9 mouse cellular contexts compared by ENCODE assay signal in genomic region chr5:67608674-67609519, GRCm38 (mm10). TPM values are rescaled to one million over a fixed set of nuclear protein-coding genes. Genes with fewer than 3 reads are reported as not detected.
A peak's percentile ranks its signal among the peaks of the same experiment; 100 is the strongest.
DNase-seq lines count a peak whose midpoint lies in the region; ATAC-seq and TF ChIP-seq lines count a peak whose summit lies in the region.
"Had no signal": no experiment of that assay in that cellular context is flagged by ENCODE, and none has a peak within 500 bp of the region (broad histone marks: within the 10 kb centered on the region; RNA-seq: fewer than 3 reads in every experiment).

No protein-coding gene starts in this region.

- H3K9me3 ChIP-seq in heart, postnatal 0 days (replicated peaks; ENCODE audit: control insufficient read depth, low read length), result no peaks in the 10 kb centered on the region
- H3K9me3 ChIP-seq in hindbrain, embryonic 15.5 days, result no peaks in the 10 kb centered on the region
- H3K9me3 ChIP-seq in midbrain, embryonic 14.5 days (ENCODE audit: control insufficient read depth, low read length), result no peaks in the 10 kb centered on the region

- peaks cover 14% of the 10 kb centered on the region; the same call in 1 of the 2 replicates for H3K4me1 ChIP-seq in heart, postnatal 0 days (ENCODE audit: control insufficient read depth, insufficient read depth)
- H3K4me1 ChIP-seq in hindbrain, embryonic 15.5 days (replicated peaks), result peaks cover 18% of the 10 kb centered on the region
- H3K4me1 ChIP-seq in midbrain, embryonic 14.5 days (ENCODE audit: control insufficient read depth, insufficient read depth, low read length), result peaks cover 17% of the 10 kb centered on the region

- ATAC-seq in heart, postnatal 0 days (ENCODE audit: insufficient read depth, low read depth), result no peak
- no peak for ATAC-seq in hindbrain, embryonic 15.5 days (ENCODE audit: low FRiP score, low read depth)
- no peak for ATAC-seq in midbrain, embryonic 14.5 days (ENCODE audit: low FRiP score, low TSS enrichment)

- H3K9ac ChIP-seq in heart, postnatal 0 days (replicated peaks; ENCODE audit: low read depth, low read length), result 0 out of 2 replicates have a peak overlapping the region, but pooled peaks have one; percentile 33
- H3K9ac ChIP-seq in hindbrain, embryonic 15.5 days, result 0 out of 2 replicates have a peak overlapping the region, but pooled peaks have one; percentile 5
- peak overlapping the region; percentile 48; the same call in 1 of the 2 replicates for H3K9ac ChIP-seq in midbrain, embryonic 14.5 days (replicated peaks; ENCODE audit: low read length)

- H3K27me3 ChIP-seq in heart, postnatal 0 days (ENCODE audit: control insufficient read depth, insufficient read depth, low read length), result peaks cover 67% of the 10 kb centered on the region
- peaks cover 58% of the 10 kb centered on the region for H3K27me3 ChIP-seq in hindbrain, embryonic 15.5 days
- peaks cover 82% of the 10 kb centered on the region for H3K27me3 ChIP-seq in midbrain, embryonic 14.5 days (ENCODE audit: control insufficient read depth, insufficient read depth, low read length)

- H3K36me3 ChIP-seq in heart, postnatal 0 days (replicated peaks; ENCODE audit: control insufficient read depth, insufficient read depth, low read length), result no peaks in the 10 kb centered on the region
- no peaks in the 10 kb centered on the region for H3K36me3 ChIP-seq in hindbrain, embryonic 15.5 days
- H3K36me3 ChIP-seq in midbrain, embryonic 14.5 days (ENCODE audit: control insufficient read depth, insufficient read depth, low read length), result no peaks in the 10 kb centered on the region

- TF ChIP-seq EP300 in heart, postnatal 0 days (IDR thresholded peaks at IDR 0.05; ENCODE audit: low read depth), result no peak

- intact Hi-C loops in heart, postnatal 14 days (cut with DNase I), result loop anchor here (5.0 kb wide), 1 partner anchor 118 kb away; no protein-coding TSS in a partner anchor

- no peak for DNase-seq in heart, postnatal 0 days (ENCODE audit: low spot score)
- DNase-seq in heart, postnatal 14 days, result no peak
- peak; percentile 52 for DNase-seq in embryo, embryonic 10.5 days (ENCODE audit: low spot score)
- no peak for DNase-seq in midbrain, embryonic 14.5 days
- DNase-seq in frontal cortex, adult 2 months (ENCODE audit: extremely low spot score in 1 of 2, low spot score in 1 of 2), result no peak
- DNase-seq in frontal cortex, postnatal 36 days (ENCODE audit: low spot score in 2 of 2), result no peak
- no peak for DNase-seq in gastrocnemius, postnatal 4 days (ENCODE audit: low spot score in 2 of 2)
- DNase-seq: right cerebral cortex, postnatal 25 days had no signal

- WGBS in heart, postnatal 0 days, result 18% methylated on average over 31 of the region's 31 CpGs
- WGBS in hindbrain, embryonic 15.5 days, result 6% methylated on average over 31 of the region's 31 CpGs
- WGBS in midbrain, embryonic 14.5 days, result 2% methylated on average over 31 of the region's 31 CpGs

- H3K4me2 ChIP-seq in heart, postnatal 0 days (ENCODE audit: low read depth, low read length), result peak overlapping the region; percentile 80
- peak overlapping the region; percentile 81 for H3K4me2 ChIP-seq in hindbrain, embryonic 15.5 days
- H3K4me2 ChIP-seq in midbrain, embryonic 14.5 days (ENCODE audit: low read length), result peak overlapping the region; percentile 76

- H3K27ac ChIP-seq in heart, postnatal 0 days (ENCODE audit: low read depth), result no peak overlapping the region
- H3K27ac ChIP-seq in hindbrain, embryonic 15.5 days (replicated peaks), result no peak overlapping the region
- no peak overlapping the region for H3K27ac ChIP-seq in midbrain, embryonic 14.5 days (replicated peaks; ENCODE audit: low read depth, low read length)

- H3K4me3 ChIP-seq in heart, postnatal 0 days (ENCODE audit: low read depth, low read length), result peak overlapping the region; percentile 50
- peak overlapping the region; percentile 42 for H3K4me3 ChIP-seq in hindbrain, embryonic 15.5 days
- peak overlapping the region; percentile 39 for H3K4me3 ChIP-seq in midbrain, embryonic 14.5 days (replicated peaks; ENCODE audit: low read depth, low read length)

- TF ChIP-seq CTCF in heart, postnatal 0 days (IDR thresholded peaks at IDR 0.05; ENCODE audit: low read depth), result no peak

RNA-seq across cellular contexts. Expression of gene Shisa3, which starts 1.2 kb away (rescaled TPM):
- total RNA-seq in heart, postnatal 0 days (2014; rRNA removed; ENCODE audit: low replicate concordance), result 1.6 and 4.3 TPM in 2 replicates
- polyA plus RNA-seq in heart, postnatal 0 days (2015; fragmentation: Nextera tagmentation; extraction: Ambion mirVana), result 0.67 and 1.1 TPM in 2 replicates
- under 1 TPM; 0.83 to 0.86 TPM for total RNA-seq in heart, postnatal 14 days (2021)
- polyA plus RNA-seq in hindbrain, embryonic 15.5 days (2015; fragmentation: Nextera tagmentation; extraction: Ambion mirVana), result 4.2 and 4.7 TPM in 2 replicates
- polyA plus RNA-seq in midbrain, embryonic 14.5 days (2014; fragmentation: Nextera tagmentation; extraction: Ambion mirVana), result 24.7 and 32.7 TPM in 2 replicates
- polyA plus RNA-seq in frontal cortex, adult 2 months (2012; rRNA removed), result 19.5 and 21.3 TPM in 2 replicates
- 1 to 10 TPM; 3.6 to 4.4 TPM for total RNA-seq in gastrocnemius, postnatal 4 days (2021)
